Mouse (Mus musculus) embryonic facial prominence, embryonic 15.5 days (tissue): Measurements from ENCODE around the gene Prkar1b. TPM values are rescaled to one million over a fixed set of nuclear protein-coding genes. Genes with fewer than 3 reads are reported as not detected.

ENCODE experiments used
- ATAC-seq: fragments of 200-750 bp; cut with Nextera tagmentation; 2 replicates; pipeline ENCODE4 v1.8.0; 2017; ENCODE audit warnings: low read depth, moderate TSS enrichment; ENCODE audit not compliant: insufficient number of reproducible peaks, low FRiP score, low TSS enrichment
- H3K27ac ChIP-seq: fragments of 300-500 bp; sonication (generic); replicated peaks from 2 replicates; pipeline ENCODE4 v1.5.1; 2015; ENCODE audit warnings: mild to moderate bottlenecking, inconsistent platforms
- H3K27me3 ChIP-seq: fragments of 300-500 bp; sonication (generic); 2 replicates; pipeline ENCODE4 v1.6.1; 2015; ENCODE audit warnings: inconsistent platforms
- H3K36me3 ChIP-seq: fragments of 300-500 bp; sonication (generic); 2 replicates; pipeline ENCODE4 v1.6.1; 2015; ENCODE audit warnings: mild to moderate bottlenecking, inconsistent platforms
- H3K4me1 ChIP-seq: fragments of 300-500 bp; sonication (generic); 2 replicates; pipeline ENCODE4 v1.6.1; 2015; ENCODE audit warnings: inconsistent platforms
- H3K4me2 ChIP-seq: fragments of 300-500 bp; sonication (generic); replicated peaks from 2 replicates; pipeline ENCODE4 v1.6.1; 2015; ENCODE audit warnings: mild to moderate bottlenecking, inconsistent platforms
- H3K4me3 ChIP-seq: fragments of 300-500 bp; sonication (generic); replicated peaks from 2 replicates; pipeline ENCODE4 v1.5.1; 2015; ENCODE audit warnings: mild to moderate bottlenecking, inconsistent platforms
- H3K9ac ChIP-seq: fragments of 300-500 bp; sonication (generic); 2 replicates; pipeline ENCODE4 v1.6.1; 2015; ENCODE audit warnings: inconsistent platforms
- H3K9me3 ChIP-seq: fragments of 300-500 bp; sonication (generic); replicated peaks from 2 replicates; pipeline ENCODE4 v1.6.1; 2016; ENCODE audit warnings: inconsistent platforms
- WGBS: fragments of 180-500 bp; shearing (Covaris S2); methylation state at CpG from one replicate; pipeline ENCODE4 v1.1.7; 2015; 5-methylcytosine and 5-hydroxymethylcytosine counted together
- polyA plus RNA-seq: library from polyadenylated mRNA; unstranded; fragments of >200 nt; fragmentation: Nextera tagmentation; extraction: Ambion mirVana; gene quantifications from 2 replicates; pipeline ENCODE4 v1.2.1, GENCODE M21; 2015

Gene Prkar1b
- polyA plus RNA-seq, 1 experiment from 2014 or later, result 28.4 TPM

DNA sequence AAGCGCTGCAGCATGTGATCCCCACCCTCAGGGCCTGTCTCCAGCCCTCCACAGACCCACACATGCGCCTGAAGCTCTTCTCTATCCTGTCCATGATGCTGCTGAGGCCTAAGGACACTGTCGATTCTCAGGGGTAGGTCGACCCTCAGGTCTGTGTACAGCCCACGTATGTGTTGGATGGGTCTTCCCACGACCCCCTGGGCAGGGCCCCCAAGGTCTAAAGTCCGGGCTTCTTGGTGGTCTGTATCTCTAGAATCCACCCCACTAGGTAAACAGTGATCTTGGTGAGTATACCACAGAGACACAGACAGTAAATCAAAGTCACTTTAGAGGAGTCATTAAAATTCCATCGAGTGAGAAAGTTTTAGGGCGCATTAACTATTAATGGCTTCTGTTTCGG is 24.3 kb upstream of the Prkar1b start:
- no peak for ATAC-seq
- no peaks in the 10 kb centered on the region for H3K4me1 ChIP-seq
- WGBS, result 72% methylated on average over 10 of the region's 10 CpGs
- no peak overlapping the region for H3K4me3 ChIP-seq
- H3K4me2 ChIP-seq, result no peak overlapping the region
- peaks cover 53% of the 10 kb centered on the region for H3K36me3 ChIP-seq
- H3K9me3 ChIP-seq, result no peaks in the 10 kb centered on the region
- 0 out of 2 replicates have a peak overlapping the region, but pooled peaks have one; percentile 39 for H3K27ac ChIP-seq
- no peak overlapping the region for H3K9ac ChIP-seq
- no peaks in the 10 kb centered on the region for H3K27me3 ChIP-seq

DNA sequence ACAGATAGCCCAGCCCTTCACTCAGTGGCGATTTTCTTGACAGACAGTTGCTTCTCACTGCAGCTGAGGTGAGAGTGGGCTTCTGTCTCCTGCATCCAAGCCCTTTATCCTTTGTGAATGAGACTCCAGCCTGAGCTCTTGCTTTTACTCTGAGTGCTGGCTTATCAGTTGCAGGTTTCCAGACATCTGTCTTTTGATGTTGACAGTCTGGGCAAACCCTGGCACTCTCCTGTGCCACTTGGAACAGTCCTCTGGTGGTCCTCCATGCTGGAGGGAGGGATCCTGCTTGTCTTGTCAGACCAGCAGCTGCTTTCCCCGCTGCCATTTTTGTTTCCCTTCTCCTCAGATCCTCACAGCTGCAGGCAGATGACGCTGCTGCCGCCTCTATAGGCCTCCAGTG is 22.1 kb upstream of the Prkar1b start:
- Histone ChIP-seq H3K9me3 (no peaks in the 10 kb centered on the region), H3K4me1 (no peaks in the 10 kb centered on the region), H3K9ac (no peak overlapping the region), H3K36me3 (peaks cover 63% of the 10 kb centered on the region), H3K27ac (no peak overlapping the region), H3K4me2 (no peak overlapping the region), H3K27me3 (no peaks in the 10 kb centered on the region), H3K4me3 (no peak overlapping the region)
- 87% methylated on average over 4 of the region's 4 CpGs for WGBS
- no peak for ATAC-seq

DNA sequence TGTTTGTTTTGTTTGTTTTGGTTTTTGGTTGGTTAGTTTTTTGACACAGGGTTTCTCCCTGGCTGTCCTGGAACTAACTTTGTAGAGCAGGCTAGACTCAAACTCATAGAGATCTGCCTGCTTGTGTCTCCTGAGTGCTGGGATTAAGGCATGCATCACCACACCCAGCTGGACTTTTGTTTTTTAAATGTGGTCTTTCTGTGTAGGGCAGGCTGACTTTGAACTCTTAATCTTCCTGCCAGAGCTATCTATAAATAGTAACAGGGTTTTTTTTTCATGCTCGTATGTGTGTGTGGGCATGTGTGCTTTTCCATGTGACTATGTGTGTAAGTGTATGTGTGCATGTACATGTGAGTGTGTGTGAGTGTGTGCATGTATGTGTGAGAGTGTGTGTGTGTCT is 17.7 kb upstream of the Prkar1b start:
- WGBS, result 80% methylated on average over 1 of the region's 1 CpGs

GRCm38 (mm10) chr5:139166781-139167361 is 17.1 kb upstream of the Prkar1b start:
- Histone ChIP-seq H3K9ac (no peak overlapping the region), H3K4me1 (no peaks in the 10 kb centered on the region), H3K27ac (no peak overlapping the region), H3K36me3 (peaks cover 90% of the 10 kb centered on the region), H3K9me3 (no peaks in the 10 kb centered on the region), H3K27me3 (no peaks in the 10 kb centered on the region), H3K4me2 (no peak overlapping the region), H3K4me3 (no peak overlapping the region)
- WGBS, result 88% methylated on average over 6 of the region's 6 CpGs
- ATAC-seq, result no peak

More for the DNA sequence above, 17.7 kb upstream of the Prkar1b start:
- peaks cover 90% of the 10 kb centered on the region for H3K36me3 ChIP-seq
- no peak overlapping the region for H3K9ac ChIP-seq
- no peak for ATAC-seq
- no peaks in the 10 kb centered on the region for H3K9me3 ChIP-seq
- no peaks in the 10 kb centered on the region for H3K27me3 ChIP-seq
- no peak overlapping the region for H3K4me3 ChIP-seq
- no peak overlapping the region for H3K27ac ChIP-seq
- no peaks in the 10 kb centered on the region for H3K4me1 ChIP-seq
- H3K4me2 ChIP-seq, result no peak overlapping the region

DNA sequence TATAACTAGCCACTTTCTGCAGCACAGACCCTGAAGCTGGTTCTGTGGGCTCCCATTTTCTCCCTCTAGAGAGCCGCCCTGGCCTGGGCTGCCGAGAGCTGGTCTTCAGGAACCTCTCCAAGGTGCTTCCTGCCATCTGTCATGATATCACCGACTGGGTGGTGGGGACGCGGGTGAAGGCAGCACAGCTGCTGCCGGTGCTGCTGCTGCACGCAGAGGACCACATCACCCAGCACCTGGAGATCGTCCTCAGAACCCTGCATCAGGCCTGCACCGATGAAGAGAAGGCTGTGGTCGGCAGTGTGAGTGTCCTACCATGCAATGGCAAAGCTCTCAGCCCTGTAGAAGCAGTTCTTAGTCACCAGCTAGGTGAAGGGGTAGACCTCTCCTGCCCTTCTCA is 11.8 kb upstream of the Prkar1b start:
- Histone ChIP-seq H3K27me3 (no peaks in the 10 kb centered on the region), H3K4me3 (no peak overlapping the region), H3K9ac (no peak overlapping the region), H3K9me3 (no peaks in the 10 kb centered on the region), H3K4me1 (no peaks in the 10 kb centered on the region), H3K27ac (no peak overlapping the region), H3K4me2 (no peak overlapping the region), H3K36me3 (peaks cover 50% of the 10 kb centered on the region)
- ATAC-seq, result no peak
- WGBS, result 90% methylated on average over 10 of the region's 10 CpGs

DNA sequence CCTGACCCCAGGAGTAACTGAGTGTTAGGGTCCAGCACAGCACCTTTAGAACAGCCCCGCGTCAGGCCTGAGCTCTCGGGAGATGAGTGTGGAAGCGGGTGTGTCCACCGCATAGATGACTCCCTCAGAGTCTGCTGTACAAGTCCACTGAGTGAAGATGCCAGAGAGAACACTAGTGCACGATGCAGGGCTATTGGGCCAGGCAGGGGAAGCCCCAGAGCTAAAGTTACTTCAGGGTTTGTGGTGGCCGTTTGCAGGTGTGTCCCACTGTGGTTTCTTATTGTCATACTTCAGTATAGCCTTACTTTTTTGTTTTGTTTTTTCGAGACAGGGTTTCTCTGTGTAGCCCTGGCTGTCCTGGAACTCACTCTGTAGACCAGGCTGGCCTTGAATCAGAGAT is 11.1 kb upstream of the Prkar1b start:
- H3K9ac ChIP-seq, result no peak overlapping the region
- ATAC-seq, result no peak
- no peak overlapping the region for H3K4me2 ChIP-seq
- 85% methylated on average over 8 of the region's 8 CpGs for WGBS
- no peaks in the 10 kb centered on the region for H3K9me3 ChIP-seq
- no peak overlapping the region for H3K27ac ChIP-seq
- H3K4me3 ChIP-seq, result no peak overlapping the region
- no peaks in the 10 kb centered on the region for H3K4me1 ChIP-seq
- peaks cover 49% of the 10 kb centered on the region for H3K36me3 ChIP-seq
- H3K27me3 ChIP-seq, result no peaks in the 10 kb centered on the region

GRCm38 (mm10) chr5:139150603-139151031 is 816 bp upstream of the Prkar1b start:
- under 1% methylated on average over 41 of the region's 45 CpGs for WGBS
- H3K4me3 ChIP-seq, result peak overlapping the region; percentile 65
- H3K36me3 ChIP-seq, result peaks cover 39% of the 10 kb centered on the region
- no peaks in the 10 kb centered on the region for H3K9me3 ChIP-seq
- H3K4me2 ChIP-seq, result peak overlapping the region; percentile 90
- ATAC-seq, result no peak
- H3K9ac ChIP-seq, result peak overlapping the region; percentile 58
- no peaks in the 10 kb centered on the region for H3K27me3 ChIP-seq
- 0 out of 2 replicates have a peak overlapping the region, but pooled peaks have one; percentile 40 for H3K27ac ChIP-seq
- peaks cover 35% of the 10 kb centered on the region for H3K4me1 ChIP-seq

DNA sequence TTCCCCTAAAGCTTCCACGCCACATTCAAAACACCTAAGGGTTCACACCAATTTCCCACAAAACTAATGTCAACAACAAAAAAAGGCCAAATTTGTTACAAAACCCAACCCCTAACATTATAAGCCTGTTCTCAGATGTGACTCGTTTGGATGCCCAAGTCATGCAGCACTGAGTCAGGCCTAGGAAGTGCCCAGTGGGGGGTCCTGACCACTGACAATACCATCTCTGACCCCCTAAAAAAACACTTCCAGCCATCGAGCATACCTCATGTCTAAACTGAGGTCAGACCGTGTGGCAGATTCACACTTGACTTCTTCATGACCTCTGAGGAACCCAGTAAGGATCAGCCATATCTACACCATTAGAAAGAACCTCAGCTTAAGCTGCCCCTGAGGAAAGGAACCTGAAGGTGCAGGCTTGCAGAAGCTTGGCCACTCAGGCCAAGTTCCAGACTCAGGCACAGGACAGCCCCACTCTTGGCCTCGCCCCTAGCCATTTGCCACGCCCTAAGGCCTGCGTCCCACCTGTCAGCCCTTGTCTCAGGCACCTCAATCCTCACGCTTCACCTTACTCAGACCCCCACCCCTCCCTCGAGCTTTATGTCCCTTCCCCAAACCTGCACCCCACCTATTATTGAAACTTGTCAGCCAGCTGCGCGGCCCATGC is 662 bp downstream of the Prkar1b start:
- peaks cover 25% of the 10 kb centered on the region for H3K36me3 ChIP-seq
- WGBS, result 27% methylated on average over 11 of the region's 11 CpGs
- H3K4me3 ChIP-seq, result peak overlapping the region; percentile 65
- ATAC-seq, result peak; percentile 30
- H3K9ac ChIP-seq, result no peak overlapping the region
- H3K27ac ChIP-seq, result peak overlapping the region; percentile 74
- no peaks in the 10 kb centered on the region for H3K9me3 ChIP-seq
- no peaks in the 10 kb centered on the region for H3K27me3 ChIP-seq
- H3K4me2 ChIP-seq, result peak overlapping the region; percentile 58
- H3K4me1 ChIP-seq, result peaks cover 35% of the 10 kb centered on the region

DNA sequence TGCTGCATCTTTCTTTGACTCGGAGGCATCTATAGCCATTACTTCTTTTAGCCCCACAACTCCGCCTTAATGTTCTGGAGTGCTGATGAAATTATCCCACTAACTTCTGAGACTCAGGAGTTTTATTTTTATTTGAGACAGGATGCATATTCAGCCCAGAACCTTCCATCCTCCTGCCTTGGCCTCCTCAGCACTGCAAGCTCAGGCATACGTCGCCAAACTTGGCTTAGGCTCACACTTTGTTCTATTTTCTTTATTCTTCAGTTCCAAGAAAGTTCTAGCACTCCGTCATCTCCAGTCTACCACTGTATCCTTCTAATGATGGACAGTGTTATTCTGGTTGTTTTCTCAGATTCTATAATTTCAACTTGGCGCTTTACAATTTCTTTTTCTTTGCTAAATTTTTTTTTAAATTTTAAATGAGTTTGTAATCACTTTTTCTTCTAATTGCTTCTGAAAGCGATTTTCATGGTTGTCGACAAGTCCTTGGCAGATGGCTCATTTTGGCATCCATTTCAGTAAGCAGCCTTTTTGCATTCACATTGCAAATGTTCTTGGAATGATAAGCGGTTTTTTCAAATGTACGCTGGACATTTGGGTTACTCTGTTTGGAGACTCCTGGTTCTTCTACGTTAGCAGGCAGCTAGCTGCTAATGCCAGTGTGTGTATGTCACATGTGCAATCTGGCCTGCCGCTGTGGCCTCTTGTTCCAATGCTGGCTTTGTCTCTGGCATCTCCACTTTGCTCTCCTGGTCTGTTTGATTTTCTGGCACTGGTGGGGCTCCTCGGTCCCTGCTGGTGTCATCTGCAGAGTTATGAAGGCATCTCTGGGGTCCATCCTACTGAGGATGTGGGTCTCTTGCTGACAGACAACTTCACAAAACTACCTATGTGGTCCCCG is 2.4 kb downstream of the Prkar1b start:
- Histone ChIP-seq H3K36me3 (0 out of 2 replicates have a peak, but pooled peaks cover 8% of the 10 kb centered on the region), H3K4me1 (peaks cover 35% of the 10 kb centered on the region), H3K4me3 (no peak overlapping the region), H3K9me3 (no peaks in the 10 kb centered on the region), H3K27me3 (no peaks in the 10 kb centered on the region), H3K9ac (no peak overlapping the region), H3K27ac (no peak overlapping the region), H3K4me2 (no peak overlapping the region)
- 85% methylated on average over 14 of the region's 14 CpGs for WGBS
- no peak for ATAC-seq

- Histone ChIP-seq H3K4me3 (no peak overlapping the region), H3K27me3 (no peaks in the 10 kb centered on the region), H3K4me1 (peaks cover 31% of the 10 kb centered on the region), H3K4me2 (no peak overlapping the region), H3K9ac (no peak overlapping the region), H3K36me3 (no peaks in the 10 kb centered on the region), H3K27ac (no peak overlapping the region), H3K9me3 (no peaks in the 10 kb centered on the region)
- WGBS, result 79% methylated on average over 11 of the region's 11 CpGs
- no peak for ATAC-seq
These were observed 3.2 kb downstream of the Prkar1b start for GRCm38 (mm10) chr5:139146476-139147075.

DNA sequence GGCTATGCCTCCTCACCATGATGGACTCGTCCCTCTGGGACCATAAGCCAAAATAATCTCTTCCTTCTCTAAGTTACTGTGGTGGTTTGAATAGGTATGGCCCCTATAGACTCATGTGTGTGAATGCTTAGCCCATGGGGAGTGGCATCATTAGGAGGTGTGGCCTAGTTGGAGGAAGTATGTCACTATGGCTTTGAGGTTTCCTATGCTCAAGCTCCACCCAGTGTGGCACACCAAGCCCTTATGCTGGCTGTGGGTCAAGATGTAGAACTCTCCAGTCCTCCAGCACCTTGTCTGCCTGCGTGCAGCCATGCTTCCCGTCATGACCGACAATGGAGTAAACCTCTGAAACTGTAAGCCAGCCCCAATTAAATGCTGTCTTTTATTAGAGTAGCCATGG is 4.1 kb downstream of the Prkar1b start:
- Histone ChIP-seq H3K36me3 (no peaks in the 10 kb centered on the region), H3K4me1 (peaks cover 23% of the 10 kb centered on the region), H3K9me3 (no peaks in the 10 kb centered on the region), H3K27me3 (no peaks in the 10 kb centered on the region), H3K4me2 (no peak overlapping the region), H3K9ac (no peak overlapping the region), H3K27ac (no peak overlapping the region), H3K4me3 (no peak overlapping the region)
- no peak for ATAC-seq
- 86% methylated on average over 4 of the region's 4 CpGs for WGBS
